Mouse (Mus musculus) gastrocnemius, postnatal 4 days (tissue): ENCODE results near the gene Gm21885. TPM values are rescaled to one million over a fixed set of nuclear protein-coding genes. Genes with fewer than 3 reads are reported as not detected.
"Not testable (repeated sequence)": the region's sequence is repeated elsewhere in the genome, so short reads cannot be mapped to it uniquely, and the experiment has no call there.

Experiments used
- DNase-seq, 2 experiments: peaks; one replicate each; pipeline ENCODE4 v3.0.0; 2021 to 2022; ENCODE audit warnings: low spot score in 2 of 2, mixed read lengths in 2 of 2
- total RNA-seq, 2 experiments: library from RNA; stranded (reverse); gene quantifications; 2 replicates each; pipeline ENCODE4 v1.2.3; 2021

Gene Gm21885
- total RNA-seq, 2 experiments from 2014 or later: not detected

DNA sequence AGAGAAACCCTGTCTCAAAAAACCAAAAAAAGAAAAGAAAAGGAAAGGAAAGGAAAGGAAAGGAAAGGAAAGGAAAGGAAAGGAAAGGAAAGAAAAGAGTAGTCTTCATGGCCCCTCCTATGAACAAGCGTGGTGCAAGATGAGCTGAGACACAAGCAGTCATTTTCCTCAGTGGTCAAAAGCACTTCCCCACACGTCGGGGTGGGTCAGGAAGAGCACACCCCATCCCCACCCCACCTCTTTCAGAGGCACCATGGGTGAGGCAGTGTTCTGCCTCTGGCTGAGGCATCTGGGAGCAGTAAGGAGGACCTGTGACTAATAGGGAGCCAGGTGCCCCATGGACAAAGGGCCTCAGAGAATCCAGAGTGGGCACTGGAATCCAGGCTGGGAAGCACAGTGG is 15.5 kb upstream of the Gm21885 start:
- not testable (repeated sequence) for DNase-seq

DNA sequence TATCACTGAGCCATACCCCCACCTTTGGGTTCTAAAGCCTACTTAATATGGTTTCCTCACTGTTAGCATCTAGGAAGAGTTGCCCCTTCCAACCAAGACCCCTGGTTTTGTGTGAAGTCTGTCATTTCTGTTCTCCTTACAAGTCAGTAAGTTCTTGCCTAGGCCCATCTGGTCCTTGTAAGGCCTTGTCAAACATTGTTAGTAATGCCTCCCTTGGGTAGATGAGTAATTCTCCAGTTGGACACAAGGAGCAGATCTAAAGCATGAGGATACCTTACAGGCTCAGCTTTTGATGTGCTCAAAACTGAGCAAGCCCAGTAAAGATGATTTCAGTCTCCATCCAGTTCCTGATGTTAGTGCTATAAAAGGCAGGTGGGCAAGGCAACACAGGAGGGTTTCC is 12.9 kb upstream of the Gm21885 start:
- no peak for DNase-seq

DNA sequence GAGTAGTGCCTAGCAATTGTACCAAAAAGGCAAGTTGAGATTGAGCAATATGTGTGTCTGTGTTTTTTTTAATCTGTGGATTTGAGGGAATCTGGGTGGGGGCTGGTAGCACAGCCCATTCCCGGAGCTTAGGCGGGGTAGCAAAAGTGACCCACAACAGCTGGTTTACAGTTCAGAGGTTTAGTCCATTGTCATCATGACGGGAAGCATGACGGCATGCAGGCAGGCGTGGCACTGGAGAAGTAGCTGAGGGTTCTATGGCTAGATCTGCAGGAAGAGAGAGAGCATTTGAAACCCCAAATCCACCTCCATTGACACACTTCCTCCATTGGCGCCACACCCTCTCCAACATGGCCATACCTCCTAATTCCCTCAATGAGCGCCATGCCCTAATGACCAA is 11.8 kb upstream of the Gm21885 start:
- no peak for DNase-seq

DNA sequence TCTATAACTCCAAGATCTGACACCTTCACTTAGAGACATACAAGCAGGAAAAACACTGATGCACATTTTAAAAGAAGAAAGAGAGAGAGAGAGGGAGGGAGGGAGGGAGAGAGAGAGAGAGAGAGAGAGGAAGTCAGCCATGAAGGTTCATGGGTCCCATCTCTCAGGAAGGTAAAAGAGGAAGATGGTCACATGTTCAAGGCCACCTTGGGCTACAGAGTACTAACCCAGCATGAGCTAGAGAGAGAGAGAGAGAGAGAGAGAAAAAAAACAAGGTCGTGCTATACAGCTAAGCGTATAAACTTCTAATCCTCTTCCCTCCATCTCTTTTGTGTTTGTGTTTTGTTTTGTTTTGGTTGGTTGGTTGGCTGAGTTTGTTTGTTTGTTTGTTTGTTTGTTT is 10.7 kb upstream of the Gm21885 start:
- no peak for DNase-seq

DNA sequence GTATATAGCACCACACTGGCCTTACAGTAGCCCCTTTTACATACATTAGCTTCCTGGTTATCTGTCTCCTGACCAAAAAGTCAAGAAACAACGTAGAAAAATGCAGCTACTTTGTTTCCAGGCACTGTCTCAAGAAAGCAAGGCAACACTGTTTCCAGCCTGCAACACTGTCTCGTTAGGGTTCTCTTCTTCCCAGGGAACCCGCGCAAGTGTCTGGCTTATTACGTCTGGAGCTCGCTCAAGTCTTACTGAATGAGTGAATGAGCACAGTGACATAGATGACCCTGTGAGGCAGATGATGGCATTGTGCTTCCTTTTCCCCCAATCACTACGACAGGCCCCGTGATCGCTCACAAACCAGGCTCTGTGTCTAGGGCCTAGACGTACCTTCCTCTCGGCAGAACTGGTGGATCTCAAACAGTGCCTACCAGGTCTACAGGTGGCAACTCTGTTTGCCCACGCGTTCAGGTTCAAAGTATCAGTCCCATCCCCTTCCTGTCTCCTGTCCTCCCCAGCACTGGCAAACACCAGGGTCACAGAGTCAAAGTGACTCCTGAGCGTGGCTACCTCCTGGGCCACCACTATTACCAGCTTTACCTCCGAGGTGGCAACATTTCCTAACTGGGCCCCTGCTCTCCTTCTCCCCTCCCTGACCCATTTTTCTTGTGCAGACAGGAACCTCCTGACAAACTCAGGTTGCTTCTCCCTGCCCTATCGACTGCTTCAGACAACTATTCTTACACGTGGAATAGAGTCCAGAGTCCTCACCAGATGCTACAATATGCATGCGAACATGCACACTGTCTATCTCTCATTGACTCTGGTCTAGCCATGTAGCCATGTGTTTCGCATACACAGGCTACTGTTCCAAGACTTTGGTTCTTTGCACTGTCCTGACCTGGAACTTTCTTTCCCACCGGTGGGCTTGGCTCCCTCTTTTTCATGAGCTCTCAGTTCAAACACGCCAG is 8.4 kb upstream of the Gm21885 start:
- no peak for DNase-seq

DNA sequence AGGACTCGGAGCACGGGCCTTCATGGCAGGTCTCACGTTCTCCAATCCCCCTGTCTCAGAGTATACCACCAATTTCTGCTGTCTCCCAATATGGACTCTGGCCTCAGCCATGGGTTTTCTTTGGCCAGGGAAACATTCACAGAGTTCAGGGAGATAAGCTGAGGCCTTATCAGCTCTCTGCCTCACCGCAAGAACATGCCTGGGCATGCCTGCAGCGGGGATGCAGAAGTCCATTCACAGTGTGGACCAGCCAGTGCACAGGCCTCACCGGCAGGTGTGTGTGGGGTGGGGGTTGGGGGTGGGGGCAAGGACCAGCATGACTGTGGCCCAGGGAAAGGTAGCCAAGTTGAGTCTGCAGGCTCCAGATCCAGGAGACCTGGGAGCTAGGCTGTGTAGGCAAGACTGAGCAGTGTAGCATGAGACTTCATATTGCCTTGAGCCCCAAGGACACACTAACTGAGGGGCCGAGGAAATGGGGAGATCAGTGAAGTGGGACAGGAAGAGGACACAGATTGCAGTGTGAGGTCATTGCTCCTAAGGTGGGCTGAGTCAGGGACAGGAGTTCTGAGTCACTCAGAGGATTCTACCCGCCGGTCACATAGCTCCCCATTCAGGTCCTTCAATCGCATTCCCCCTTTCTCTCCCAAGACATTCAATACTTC is 7.3 kb upstream of the Gm21885 start:
- DNase-seq: no peak

DNA sequence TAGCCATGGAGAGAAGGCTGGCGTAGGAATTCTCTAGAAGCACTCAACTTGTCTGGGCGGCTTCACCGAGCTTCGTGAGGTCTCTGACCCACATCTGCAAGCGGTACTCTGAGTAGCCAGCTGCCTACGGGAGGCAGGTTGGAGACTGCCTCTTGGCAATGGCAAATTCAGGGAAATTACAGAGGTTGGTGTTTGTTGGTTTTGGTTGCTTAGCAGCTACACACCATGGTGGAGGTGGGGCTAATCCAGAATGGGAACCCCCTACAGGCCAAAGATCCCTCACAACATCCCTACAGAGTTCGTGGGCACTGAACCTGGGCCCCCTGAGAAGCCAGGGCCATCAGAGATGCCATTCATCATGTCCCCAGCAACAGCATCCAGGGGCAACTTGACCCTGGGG is 6.4 kb upstream of the Gm21885 start:
- DNase-seq: no peak

DNA sequence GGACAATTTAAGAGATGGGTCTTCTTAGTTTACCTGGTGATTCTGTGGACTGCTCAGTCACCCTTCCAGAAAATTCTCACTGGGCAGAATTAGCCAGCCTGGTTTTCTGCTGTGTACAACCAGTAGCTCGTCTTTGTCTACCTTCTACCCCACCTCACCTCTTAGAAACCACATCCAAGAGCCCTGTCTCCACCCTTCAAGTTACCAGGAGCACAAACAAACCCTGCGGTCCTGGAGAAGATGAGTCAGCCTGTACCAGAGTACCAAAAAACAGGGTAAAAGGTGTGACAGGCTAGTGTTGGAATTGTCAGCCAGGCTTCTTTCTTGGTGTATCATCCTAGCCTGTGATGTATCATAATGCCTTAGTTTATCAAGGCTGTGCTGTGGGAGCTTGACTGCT is 6.0 kb upstream of the Gm21885 start:
- no peak for DNase-seq

DNA sequence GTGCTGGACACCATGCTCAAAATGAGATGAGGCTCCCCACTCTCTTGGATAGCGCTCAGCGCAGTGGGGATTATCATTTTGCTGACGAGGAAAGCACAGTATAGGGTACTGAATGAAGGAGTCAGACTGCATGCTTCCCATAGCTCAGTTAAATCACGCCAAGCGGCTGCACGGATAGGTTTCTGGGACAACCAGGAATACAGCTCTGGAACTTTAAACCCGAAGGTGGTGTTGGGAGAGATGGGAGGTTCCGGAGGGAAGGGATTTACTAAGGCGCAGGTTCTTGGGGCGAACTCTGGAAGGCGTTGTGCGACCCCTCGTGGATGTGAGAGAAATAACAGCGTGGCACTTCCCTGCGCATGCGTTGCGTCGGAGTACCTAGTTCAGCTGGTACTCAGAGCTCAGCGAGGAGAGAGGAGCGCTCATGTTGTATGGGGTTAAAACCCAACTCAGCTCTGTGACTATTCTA is 4.8 kb upstream of the Gm21885 start:
- peak; percentile 74 to 82 for DNase-seq

DNA sequence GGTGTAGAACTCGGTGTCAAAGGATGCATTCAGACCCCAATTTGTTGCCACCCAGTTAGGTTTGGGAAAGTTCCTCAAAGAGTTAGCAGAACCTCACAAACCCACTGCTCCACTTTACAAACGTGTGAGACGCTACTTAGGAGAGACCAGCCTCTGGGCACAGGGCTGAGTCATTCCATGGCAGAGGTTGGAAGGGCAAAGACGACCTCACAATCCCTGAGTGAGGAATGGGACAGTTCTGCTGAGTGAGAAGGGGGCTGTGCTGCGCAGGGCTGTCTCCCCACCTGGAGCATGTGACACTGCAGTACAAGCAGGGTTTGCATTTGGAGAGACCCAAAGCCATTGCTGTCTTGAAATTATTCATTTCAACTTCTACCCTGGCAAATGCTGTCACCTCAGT is 618 bp downstream of the Gm21885 start:
- no peak for DNase-seq

DNA sequence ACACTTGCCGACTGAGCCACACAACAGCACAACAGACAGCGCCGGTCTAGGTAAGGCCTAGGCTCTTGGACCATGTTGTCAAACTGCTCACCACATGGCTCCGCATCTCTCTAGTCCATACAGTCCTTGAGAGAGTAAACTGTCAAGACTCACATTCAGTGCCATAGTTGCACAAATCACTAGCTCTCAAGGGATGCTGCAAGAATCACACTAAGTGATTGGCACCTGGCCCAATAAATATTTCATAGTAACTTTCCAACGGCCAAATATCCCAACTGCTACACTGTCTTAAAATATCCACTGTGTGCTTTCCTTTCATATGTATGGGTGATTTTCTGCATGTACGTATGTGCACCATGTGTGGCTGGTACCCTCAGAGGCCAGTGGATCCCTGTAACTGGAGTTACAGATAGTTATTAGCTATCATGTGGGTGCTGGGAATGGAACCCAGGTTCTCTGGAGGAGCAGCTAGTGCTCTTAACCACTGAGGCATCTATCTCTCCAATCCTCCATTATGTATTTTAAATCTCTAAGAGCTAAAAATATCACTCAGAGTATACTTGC is 1.9 kb downstream of the Gm21885 start:
- DNase-seq: no peak

DNA sequence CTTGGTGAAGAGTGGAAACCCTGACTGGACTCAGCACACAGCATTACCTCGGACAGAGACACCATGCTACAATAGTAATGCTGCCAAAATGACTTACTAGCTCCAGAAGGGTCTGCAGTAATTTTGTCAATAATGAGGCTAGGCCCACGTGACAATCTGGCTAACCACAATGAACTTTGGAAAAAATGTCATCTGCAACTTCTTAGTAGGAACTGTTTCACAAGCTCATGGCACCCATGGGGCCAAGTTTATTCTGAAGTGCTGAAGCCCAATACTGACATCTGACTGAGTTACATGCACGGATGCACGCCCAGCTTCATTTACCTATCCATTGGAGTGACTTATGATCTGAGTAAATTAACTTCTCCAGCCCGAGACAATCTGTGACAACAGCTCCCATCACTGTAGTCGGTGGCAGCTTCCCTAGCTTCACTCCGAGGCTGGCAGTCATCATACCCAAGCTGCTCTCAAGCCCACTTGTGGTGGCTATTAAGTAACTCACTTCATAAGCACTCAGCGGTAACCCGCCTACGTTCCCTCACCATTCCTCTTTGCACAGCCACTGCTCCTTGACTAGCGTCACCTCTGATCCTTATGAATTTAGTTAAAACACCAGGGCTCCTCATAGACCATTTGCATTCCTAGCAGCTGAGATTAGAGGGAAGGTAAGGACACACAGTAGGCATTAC is 4.4 kb downstream of the Gm21885 start:
- no peak for DNase-seq

DNA sequence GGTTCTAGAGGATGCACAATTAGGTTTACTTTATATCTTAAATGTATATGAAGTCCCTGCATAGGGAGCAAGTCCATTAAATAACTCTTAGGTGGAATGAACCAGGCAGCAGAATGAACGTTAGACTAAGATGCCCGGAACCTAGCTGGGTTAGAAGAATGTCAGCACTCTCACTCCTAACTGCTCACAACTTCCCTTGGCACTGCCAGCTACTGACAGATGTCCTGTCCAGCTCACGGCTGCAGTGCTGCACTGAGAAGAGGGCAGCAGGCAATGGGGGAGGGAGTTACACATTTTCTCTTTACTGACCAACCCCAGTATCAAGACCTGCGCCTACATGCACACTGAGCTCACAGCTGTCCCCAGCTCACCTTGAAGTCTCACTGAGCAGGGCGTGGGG is 5.4 kb downstream of the Gm21885 start:
- no peak for DNase-seq

DNA sequence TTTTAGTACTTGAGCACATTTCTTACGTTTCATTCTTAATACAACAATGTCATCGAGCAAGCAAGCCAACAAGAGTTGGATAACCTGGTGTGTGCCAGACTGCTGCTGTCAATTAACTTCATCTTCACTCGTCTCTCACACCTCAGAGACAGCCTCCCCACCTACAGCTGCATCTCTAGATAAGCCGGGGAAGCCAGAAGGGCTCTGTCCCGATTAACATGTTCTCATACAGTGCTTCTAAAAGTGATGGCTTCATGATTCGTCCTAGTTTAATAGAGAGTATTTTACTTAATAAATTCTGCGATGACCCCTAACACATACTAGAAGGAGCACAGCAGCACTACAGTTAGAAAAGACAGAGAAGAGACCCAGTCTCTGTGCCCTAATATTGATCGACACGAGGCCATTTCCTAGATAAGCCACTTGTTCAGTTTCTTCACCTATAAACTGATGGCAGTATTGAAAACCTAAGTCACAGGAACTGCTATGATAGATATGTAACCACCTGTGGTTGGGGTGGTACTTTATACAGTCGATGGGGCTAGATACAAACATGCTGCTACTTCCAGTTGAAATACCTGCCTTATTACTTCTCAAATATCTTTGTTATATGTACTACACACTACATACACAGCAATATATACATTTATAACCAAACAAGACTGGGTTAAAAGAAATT is 8.5 kb downstream of the Gm21885 start:
- no peak for DNase-seq

DNA sequence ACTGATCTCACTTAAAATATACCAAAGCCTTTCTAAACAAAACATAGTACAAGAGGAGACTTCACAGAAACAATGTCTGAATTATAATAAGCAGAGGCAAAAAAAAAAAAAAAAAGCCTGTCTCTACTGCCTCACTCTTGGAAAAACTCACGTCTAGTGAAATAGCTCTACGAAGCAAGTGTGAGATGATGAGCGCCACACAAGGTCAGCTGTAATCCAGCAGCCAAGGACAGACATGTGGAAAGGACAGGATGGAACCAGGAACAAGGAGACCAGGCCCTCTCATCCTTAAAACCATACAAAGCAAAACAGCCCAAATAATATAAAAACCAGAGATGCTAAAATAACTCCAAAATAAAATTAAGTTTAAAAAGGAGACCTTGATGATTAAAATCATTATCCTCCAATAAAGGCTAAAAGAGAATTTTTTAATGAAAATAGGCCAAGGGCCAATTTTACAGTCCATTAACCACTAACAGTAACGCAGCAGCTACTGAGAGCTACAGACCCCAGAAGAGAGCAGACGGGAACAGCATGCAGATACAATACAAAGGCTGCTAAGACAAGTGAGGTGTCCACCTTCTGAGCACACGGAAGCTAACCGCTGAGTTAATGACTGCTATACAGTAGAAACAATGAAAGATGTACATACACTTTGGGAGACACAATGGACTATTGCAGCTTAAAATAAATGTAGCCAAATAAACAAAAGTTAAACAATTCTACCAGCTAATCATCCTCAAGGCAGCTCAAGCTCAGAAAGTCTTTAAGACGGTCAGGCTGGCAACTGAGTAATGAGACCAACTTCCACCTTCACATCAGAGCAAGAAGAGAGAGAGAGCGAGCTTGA is 13.5 kb downstream of the Gm21885 start:
- DNase-seq: no peak

DNA sequence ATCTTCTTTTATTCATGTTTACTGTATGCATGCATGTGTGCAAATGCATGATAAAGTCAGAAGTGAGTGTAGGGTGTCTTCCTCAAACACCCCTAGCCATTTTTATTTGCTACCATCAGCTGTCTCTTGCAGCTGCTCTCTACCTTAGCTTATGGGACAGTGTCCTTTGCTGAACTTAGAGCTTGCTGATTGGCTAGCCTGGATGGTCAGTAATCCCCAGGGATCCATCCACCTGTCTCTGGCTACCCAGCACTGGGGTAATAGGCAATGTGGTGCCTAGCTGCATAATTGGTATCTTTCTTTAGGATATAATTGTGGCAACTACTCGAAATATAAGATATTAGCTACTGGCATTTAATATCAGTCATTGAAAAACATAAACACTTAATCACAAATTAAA is 31.1 kb downstream of the Gm21885 start:
- no peak for DNase-seq

DNA sequence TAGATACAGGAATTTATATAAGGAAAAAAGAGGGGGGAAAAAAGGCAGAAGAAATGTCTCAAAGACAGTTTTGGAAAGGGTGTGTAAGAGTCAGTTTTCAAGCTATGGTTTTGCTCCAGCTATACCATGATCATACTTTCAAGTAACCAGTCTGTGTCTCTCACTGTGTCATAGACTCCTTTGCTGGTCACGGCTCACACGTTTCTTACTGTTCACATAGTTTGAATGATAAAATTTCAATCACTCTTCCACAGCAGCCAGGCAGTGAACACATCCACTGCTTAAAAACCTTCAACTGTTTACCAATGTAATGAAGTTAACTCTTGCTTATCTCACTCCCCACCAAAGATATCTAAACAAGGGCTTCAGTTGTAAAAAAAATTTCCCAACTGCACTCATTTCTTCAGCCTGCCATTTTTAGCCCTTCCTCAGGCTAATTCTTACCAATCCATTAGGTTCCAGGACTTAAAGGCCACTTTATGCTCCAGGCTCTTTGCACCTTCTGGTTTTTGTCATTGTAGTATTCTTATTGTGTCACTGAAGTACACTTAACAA is 32.5 kb downstream of the Gm21885 start:
- no peak for DNase-seq

DNA sequence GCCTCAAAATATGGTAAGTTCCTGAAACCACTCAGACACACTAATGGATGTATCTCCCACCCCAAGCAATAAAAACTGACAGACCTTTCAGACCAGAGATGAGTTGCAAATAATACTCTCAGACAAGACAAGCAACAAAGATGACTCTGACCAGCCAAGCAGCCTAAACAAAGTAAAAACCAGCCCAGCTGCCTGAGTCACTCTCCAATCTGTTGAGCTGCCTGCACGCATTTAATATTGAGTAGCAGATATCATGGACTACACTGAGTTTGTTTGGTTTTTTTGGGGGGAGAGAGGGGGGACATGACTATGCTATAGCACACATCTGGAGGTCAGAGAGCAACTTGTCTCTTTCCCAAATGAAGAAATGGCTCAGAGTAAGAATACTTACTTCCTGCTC is 33.6 kb downstream of the Gm21885 start:
- DNase-seq: no peak

DNA sequence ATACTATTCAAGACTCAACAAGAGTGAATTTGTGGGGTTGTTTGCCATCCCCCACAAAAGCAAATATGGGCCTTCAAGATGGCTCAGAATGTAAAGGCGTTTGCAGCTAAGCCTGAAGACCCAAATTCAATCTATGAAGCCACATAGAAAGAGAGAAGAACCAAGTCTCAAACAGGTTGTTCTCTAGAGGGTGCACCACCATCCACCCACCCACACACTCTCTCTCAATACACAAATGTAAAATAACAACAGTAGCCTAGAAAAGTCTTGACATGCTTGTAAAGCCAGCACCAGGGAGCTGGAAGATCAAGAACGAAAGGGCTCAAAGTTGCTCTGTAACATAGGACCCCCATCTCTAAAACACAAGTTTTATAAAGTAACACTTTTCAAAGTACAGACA is 34.9 kb downstream of the Gm21885 start:
- DNase-seq: no peak

DNA sequence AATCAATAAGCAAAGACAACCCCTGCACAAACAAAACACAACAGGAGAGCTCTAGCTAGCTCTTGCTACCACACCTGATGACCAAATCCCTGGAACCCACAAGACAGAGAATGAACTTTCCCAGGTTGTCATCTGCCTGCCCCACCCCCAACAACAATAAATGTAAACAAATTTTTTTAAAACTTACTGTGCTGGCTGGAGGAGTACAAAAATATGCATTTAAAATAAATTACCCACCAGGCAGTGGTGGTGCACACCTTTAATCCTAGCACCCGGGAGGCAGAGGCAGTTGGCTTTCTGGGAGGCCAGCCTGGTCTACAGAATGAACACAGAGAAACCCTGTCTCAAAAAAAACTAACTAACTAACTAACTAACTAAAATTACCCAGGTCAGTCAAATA is 35.3 kb downstream of the Gm21885 start:
- no peak for DNase-seq
